Mouse (Mus musculus): ENCODE measurements around the gene Slc25a5. TPM values are rescaled to one million over a fixed set of nuclear protein-coding genes. Genes with fewer than 3 reads are reported as not detected.

Gene Slc25a5
- polyA plus RNA-seq, 1 experiment: 920 TPM

DNA sequence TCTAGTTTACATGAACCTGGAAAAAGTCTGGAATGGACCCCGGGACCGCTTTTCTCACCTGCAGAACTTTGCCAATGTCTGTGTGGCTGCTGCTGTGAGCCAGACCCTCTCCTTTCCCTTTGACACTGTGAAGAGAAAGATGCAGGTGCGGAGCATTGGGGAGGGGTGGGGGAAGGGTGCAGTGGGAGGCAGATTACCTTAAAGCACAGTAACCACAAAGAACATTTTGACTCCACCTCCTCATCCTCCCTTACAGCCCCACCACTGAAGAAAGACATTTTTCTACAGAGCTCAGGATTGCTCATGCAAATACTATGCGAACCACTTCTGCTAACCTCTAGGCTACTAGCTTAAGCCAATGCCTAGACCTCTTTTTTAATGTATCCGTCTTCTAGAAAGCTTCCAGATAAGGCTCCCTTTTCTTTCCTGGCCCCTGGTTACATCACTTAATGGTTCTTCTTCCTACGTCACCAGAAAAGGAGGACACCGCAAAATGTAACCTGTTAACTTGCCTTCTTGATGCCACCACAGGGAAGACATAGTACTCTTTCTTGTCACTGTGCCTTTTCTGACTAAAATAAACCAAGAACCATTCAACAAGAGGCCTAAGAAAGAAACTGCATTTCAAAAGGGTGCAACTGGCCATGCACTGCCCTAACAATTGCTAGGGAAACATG is 37.5 kb upstream of the Slc25a5 start:
- WGBS: 27% methylated on average over 7 of the region's 7 CpGs

DNA sequence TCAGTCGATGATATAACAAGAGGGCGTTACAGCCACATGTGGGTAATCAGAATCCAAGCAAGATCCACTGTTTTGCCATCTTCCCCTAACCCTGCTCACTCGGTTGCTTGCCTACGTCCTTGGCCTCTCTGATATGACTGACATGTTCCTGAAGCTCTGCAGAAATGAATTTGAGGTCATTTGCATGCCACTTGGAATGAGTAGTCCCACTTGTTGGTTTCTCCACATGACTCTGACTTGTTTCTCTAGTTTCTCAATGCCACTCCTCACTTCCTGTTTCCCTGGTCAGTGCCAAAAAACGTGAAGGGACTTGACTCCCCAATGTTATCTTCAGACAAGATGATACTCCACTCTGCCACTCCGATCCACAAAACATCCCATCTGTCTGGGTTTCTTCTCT is 36.9 kb upstream of the Slc25a5 start:
- peak overlapping the region; percentile 96 for H3K27ac ChIP-seq (ENCODE audit: control insufficient read depth, insufficient read depth, low read length)
- H3K27me3 ChIP-seq (ENCODE audit: control insufficient read depth, insufficient read depth, low read length): no peaks in the 10 kb centered on the region
- WGBS: 39% methylated on average over 6 of the region's 6 CpGs
- H3K4me3 ChIP-seq (ENCODE audit: control insufficient read depth, insufficient read depth, low read length): no peak overlapping the region
- no peaks in the 10 kb centered on the region for H3K36me3 ChIP-seq (ENCODE audit: control insufficient read depth, insufficient read depth, low read length)
- no peak for TF ChIP-seq POLR2A (IDR thresholded peaks at IDR 0.05; ENCODE audit: control insufficient read depth, extremely low read depth, insufficient read depth, low read length, poor library complexity)
- no peak for TF ChIP-seq CTCF (IDR thresholded peaks at IDR 0.05; ENCODE audit: borderline replicate concordance, control insufficient read depth, extremely low read depth, insufficient read depth, low read length, poor library complexity)
- H3K4me1 ChIP-seq (replicated peaks; ENCODE audit: control insufficient read depth, insufficient read depth, low read length): peaks cover 10% of the 10 kb centered on the region
- no peak for DNase-seq

More for the DNA sequence above, 37.5 kb upstream of the Slc25a5 start:
- TF ChIP-seq POLR2A (IDR thresholded peaks at IDR 0.05; ENCODE audit: control insufficient read depth, extremely low read depth, insufficient read depth, low read length, poor library complexity) (no peak), CTCF (IDR thresholded peaks at IDR 0.05; ENCODE audit: borderline replicate concordance, control insufficient read depth, extremely low read depth, insufficient read depth, low read length, poor library complexity) (no peak)
- Histone ChIP-seq H3K36me3 (ENCODE audit: control insufficient read depth, insufficient read depth, low read length) (no peaks in the 10 kb centered on the region), H3K4me3 (ENCODE audit: control insufficient read depth, insufficient read depth, low read length) (no peak overlapping the region), H3K27ac (ENCODE audit: control insufficient read depth, insufficient read depth, low read length) (peak overlapping the region; percentile 98), H3K4me1 (replicated peaks; ENCODE audit: control insufficient read depth, insufficient read depth, low read length) (peaks cover 10% of the 10 kb centered on the region), H3K27me3 (ENCODE audit: control insufficient read depth, insufficient read depth, low read length) (no peaks in the 10 kb centered on the region)
- peak; percentile 58 for DNase-seq

DNA sequence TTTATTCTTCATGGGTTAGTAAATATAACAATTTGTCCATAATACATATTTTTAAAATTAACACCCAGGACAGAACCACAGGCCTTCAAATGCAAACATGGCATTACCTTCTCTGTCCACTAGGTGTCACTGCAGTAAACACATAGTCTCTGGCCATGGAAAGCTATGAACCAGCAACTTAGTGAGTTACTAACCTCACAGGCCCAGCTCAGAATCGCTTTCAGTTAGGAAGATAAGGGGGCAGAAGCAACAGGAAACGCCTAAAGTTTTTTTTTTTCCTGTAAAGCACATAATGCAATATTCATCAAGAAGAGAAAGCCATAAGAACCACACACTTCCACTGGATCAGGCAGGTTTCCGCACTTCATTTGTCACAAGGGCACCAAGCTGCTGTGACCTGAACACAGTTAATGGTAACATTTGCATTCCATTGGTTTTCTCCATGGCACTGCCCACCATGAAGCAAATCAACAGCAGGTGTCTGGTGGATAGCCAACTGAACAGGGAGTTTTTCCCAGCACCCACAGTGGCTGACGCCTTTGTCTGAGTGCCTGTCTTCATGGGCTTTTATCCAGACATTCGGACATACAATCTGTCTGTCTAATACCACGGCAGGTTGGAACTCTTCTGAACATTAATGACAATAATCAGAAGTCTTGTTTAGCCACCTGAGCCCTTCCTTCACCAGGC is 34.4 kb upstream of the Slc25a5 start:
- peaks cover 10% of the 10 kb centered on the region for H3K4me1 ChIP-seq (replicated peaks; ENCODE audit: control insufficient read depth, insufficient read depth, low read length)
- TF ChIP-seq CTCF (IDR thresholded peaks at IDR 0.05; ENCODE audit: borderline replicate concordance, control insufficient read depth, extremely low read depth, insufficient read depth, low read length, poor library complexity) (no peak), POLR2A (IDR thresholded peaks at IDR 0.05; ENCODE audit: control insufficient read depth, extremely low read depth, insufficient read depth, low read length, poor library complexity) (no peak)
- H3K27ac ChIP-seq (ENCODE audit: control insufficient read depth, insufficient read depth, low read length): no peak overlapping the region
- no peak overlapping the region for H3K4me3 ChIP-seq (ENCODE audit: control insufficient read depth, insufficient read depth, low read length)
- no peaks in the 10 kb centered on the region for H3K36me3 ChIP-seq (ENCODE audit: control insufficient read depth, insufficient read depth, low read length)
- no peaks in the 10 kb centered on the region for H3K27me3 ChIP-seq (ENCODE audit: control insufficient read depth, insufficient read depth, low read length)
- peak; percentile 50 for DNase-seq
- 62% methylated on average over 6 of the region's 6 CpGs for WGBS

DNA sequence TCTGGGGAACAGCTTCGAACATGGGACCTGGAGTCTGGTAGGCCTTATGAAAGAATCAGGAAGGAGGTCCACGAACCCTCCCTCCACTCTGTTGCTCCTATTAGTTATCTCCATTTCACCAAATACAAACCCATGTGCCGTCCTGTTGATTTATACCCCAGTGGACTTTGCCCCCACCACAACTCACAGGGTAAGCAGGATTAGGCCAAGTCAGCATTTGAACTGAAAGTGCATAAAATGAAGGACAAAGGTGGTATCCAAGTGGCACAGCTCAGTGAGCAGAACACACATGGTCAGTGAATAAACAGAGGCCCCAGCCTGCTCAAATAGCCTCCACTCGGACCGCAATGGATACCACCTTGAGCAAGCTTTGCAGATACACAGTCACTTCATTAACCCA is 33.2 kb upstream of the Slc25a5 start:
- peaks cover 10% of the 10 kb centered on the region for H3K4me1 ChIP-seq (replicated peaks; ENCODE audit: control insufficient read depth, insufficient read depth, low read length)
- 90% methylated on average over 5 of the region's 5 CpGs for WGBS
- TF ChIP-seq POLR2A (IDR thresholded peaks at IDR 0.05; ENCODE audit: control insufficient read depth, extremely low read depth, insufficient read depth, low read length, poor library complexity): no peak
- TF ChIP-seq CTCF (IDR thresholded peaks at IDR 0.05; ENCODE audit: borderline replicate concordance, control insufficient read depth, extremely low read depth, insufficient read depth, low read length, poor library complexity): no peak
- no peaks in the 10 kb centered on the region for H3K36me3 ChIP-seq (ENCODE audit: control insufficient read depth, insufficient read depth, low read length)
- no peak overlapping the region for H3K27ac ChIP-seq (ENCODE audit: control insufficient read depth, insufficient read depth, low read length)
- no peak overlapping the region for H3K4me3 ChIP-seq (ENCODE audit: control insufficient read depth, insufficient read depth, low read length)
- no peaks in the 10 kb centered on the region for H3K27me3 ChIP-seq (ENCODE audit: control insufficient read depth, insufficient read depth, low read length)
- DNase-seq: no peak

DNA sequence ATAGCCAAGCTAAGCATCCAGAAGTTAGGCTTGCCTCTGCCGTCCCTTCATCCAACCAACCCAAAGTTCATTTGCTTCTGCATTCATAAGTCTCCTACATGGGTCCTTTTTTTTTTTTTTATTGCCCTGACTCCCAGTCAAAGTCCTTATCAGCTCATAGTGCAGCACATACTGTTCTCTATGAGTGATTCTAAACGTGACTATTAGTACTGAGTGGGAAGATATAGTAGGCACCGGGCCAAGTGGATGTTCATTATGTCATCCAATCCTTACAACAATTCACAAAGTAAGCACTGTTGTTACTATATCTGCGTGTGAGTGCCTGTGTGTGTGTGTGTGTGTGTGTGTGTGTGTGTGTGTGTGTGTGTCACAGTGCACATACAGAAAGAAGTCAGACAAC is 32.6 kb upstream of the Slc25a5 start:
- 90% methylated on average over 4 of the region's 4 CpGs for WGBS
- no peak overlapping the region for H3K4me3 ChIP-seq (ENCODE audit: control insufficient read depth, insufficient read depth, low read length)
- H3K27ac ChIP-seq (ENCODE audit: control insufficient read depth, insufficient read depth, low read length): no peak overlapping the region
- peaks cover 7% of the 10 kb centered on the region for H3K4me1 ChIP-seq (replicated peaks; ENCODE audit: control insufficient read depth, insufficient read depth, low read length)
- no peaks in the 10 kb centered on the region for H3K27me3 ChIP-seq (ENCODE audit: control insufficient read depth, insufficient read depth, low read length)
- H3K36me3 ChIP-seq (ENCODE audit: control insufficient read depth, insufficient read depth, low read length): no peaks in the 10 kb centered on the region
- TF ChIP-seq CTCF (IDR thresholded peaks at IDR 0.05; ENCODE audit: borderline replicate concordance, control insufficient read depth, extremely low read depth, insufficient read depth, low read length, poor library complexity): no peak
- TF ChIP-seq POLR2A (IDR thresholded peaks at IDR 0.05; ENCODE audit: control insufficient read depth, extremely low read depth, insufficient read depth, low read length, poor library complexity): no peak
- DNase-seq: no peak

DNA sequence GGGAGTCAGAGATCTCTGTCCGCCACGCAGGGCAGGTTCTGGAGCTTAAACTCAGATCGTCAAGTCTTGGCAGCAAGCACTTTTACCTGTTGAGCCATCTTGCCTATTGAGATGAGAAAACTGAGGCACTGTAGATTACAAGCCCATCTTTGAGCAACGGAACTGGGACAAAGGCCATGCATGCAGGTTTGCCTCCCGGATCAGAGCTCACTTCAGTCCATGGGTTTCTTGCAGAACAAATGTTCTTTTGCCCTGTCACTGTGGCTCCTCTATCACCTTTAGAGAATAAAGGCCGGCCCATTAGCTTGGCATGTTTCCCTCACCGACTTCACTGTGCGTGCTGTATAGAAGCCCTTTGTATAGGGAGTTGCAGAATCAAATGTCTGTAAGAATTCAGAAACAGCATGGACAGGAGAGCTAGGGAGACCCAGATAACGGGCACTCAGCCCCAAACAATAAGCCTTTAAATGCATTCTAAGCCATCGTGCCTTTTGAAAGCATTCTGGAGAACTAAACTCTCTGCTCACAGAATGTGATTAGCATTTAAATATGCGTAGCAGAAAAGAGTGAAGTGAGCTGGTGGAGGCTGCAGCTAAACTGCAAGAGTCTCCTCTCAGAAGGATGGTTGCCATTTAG is 32.0 kb upstream of the Slc25a5 start:
- Histone ChIP-seq H3K27me3 (ENCODE audit: control insufficient read depth, insufficient read depth, low read length) (no peaks in the 10 kb centered on the region), H3K27ac (ENCODE audit: control insufficient read depth, insufficient read depth, low read length) (no peak overlapping the region), H3K36me3 (ENCODE audit: control insufficient read depth, insufficient read depth, low read length) (no peaks in the 10 kb centered on the region), H3K4me1 (replicated peaks; ENCODE audit: control insufficient read depth, insufficient read depth, low read length) (peaks cover 6% of the 10 kb centered on the region), H3K4me3 (ENCODE audit: control insufficient read depth, insufficient read depth, low read length) (no peak overlapping the region)
- no peak for DNase-seq
- WGBS: 92% methylated on average over 11 of the region's 11 CpGs
- TF ChIP-seq POLR2A (IDR thresholded peaks at IDR 0.05; ENCODE audit: control insufficient read depth, extremely low read depth, insufficient read depth, low read length, poor library complexity) (no peak), CTCF (IDR thresholded peaks at IDR 0.05; ENCODE audit: borderline replicate concordance, control insufficient read depth, extremely low read depth, insufficient read depth, low read length, poor library complexity) (no peak)
